Mouse (Mus musculus) gastrocnemius, postnatal 4 days (tissue): Measurements from ENCODE around the gene Ano8. TPM values are rescaled to one million over a fixed set of nuclear protein-coding genes. Genes with fewer than 3 reads are reported as not detected.
A peak's percentile ranks its signal among the peaks of the same experiment; 100 is the strongest.
"Not testable (repeated sequence)": the region's sequence is repeated elsewhere in the genome, so short reads cannot be mapped to it uniquely, and the experiment has no call there.

Experiments used
- DNase-seq, 2 experiments: peaks; one replicate each; pipeline ENCODE4 v3.0.0; 2021 to 2022; ENCODE audit warnings: low spot score in 2 of 2, mixed read lengths in 2 of 2
- long read RNA-seq, 2 experiments: library from polyadenylated mRNA; stranded (forward); transcript quantifications; one replicate each; pipeline ENCODE4 v2.0.0; 2021
- total RNA-seq, 2 experiments: library from RNA; stranded (reverse); gene quantifications; 2 replicates each; pipeline ENCODE4 v1.2.3; 2021

Ano8 gene
- total RNA-seq: 10 to 100 TPM; 20.8 to 25.3 TPM
- long read RNA-seq, experiment 1, transcript Ano8-204 (18 exons, 3,785 nt): minor isoform, 5 of 41 reads
- long read RNA-seq, experiment 1, transcript Ano8-201 (17 exons, 3,653 nt): major isoform, 15 of 41 reads
- long read RNA-seq, experiment 1, partial matches to known transcripts: 11 of 41 reads
- long read RNA-seq, experiment 1, other reads (novel, unspliced or antisense): 10 of 41 reads
- long read RNA-seq, experiment 2, transcript Ano8-204 (18 exons, 3,785 nt): minor isoform, 9 of 70 reads
- long read RNA-seq, experiment 2, transcript Ano8-201 (17 exons, 3,653 nt): major isoform, 25 of 70 reads
- long read RNA-seq, experiment 2, partial matches to known transcripts: 16 of 70 reads
- long read RNA-seq, experiment 2, other reads (novel, unspliced or antisense): 20 of 70 reads

GRCm38 (mm10) chr8:71485142-71486135 is at the start of gene Ano8:
Ano8 (minus strand) TSS chr8:71485963.
- peak; percentile 73 to 87 for DNase-seq

GRCm38 (mm10) chr8:71534263-71534810 is 48.6 kb upstream of the Ano8 start:
- DNase-seq: no peak

GRCm38 (mm10) chr8:71530735-71531467 is 45.1 kb upstream of the Ano8 start:
- DNase-seq: not testable (repeated sequence)

GRCm38 (mm10) chr8:71528362-71529073 is 42.8 kb upstream of the Ano8 start:
- no peak for DNase-seq

- DNase-seq: no peak
Measured at GRCm38 (mm10) chr8:71527162-71527870, 41.6 kb upstream of the Ano8 start.

- no peak for DNase-seq
Measured at GRCm38 (mm10) chr8:71526272-71526671, 40.5 kb upstream of the Ano8 start.

GRCm38 (mm10) chr8:71525226-71526050 is 39.7 kb upstream of the Ano8 start, which contains the start of gene Ccdc194:
Ccdc194 (minus strand) TSS chr8:71525711.
- no peak for DNase-seq

GRCm38 (mm10) chr8:71521634-71522033 is 35.9 kb upstream of the Ano8 start:
- DNase-seq: peak; percentile 96 to 97

- DNase-seq: peak in 1 of 2 experiments; percentile 64
Measured at GRCm38 (mm10) chr8:71519037-71519825, 33.5 kb upstream of the Ano8 start.

GRCm38 (mm10) chr8:71516786-71517185 is 31.0 kb upstream of the Ano8 start:
- no peak for DNase-seq

GRCm38 (mm10) chr8:71515043-71515442 is 29.3 kb upstream of the Ano8 start:
- no peak for DNase-seq

- DNase-seq: no peak
Measured at GRCm38 (mm10) chr8:71513018-71513754, 27.4 kb upstream of the Ano8 start.

GRCm38 (mm10) chr8:71511644-71512043 is 25.9 kb upstream of the Ano8 start, which contains the start of gene Plvap:
Plvap (minus strand) TSS chr8:71511752.
- DNase-seq: no peak

GRCm38 (mm10) chr8:71509316-71509715 is 23.6 kb upstream of the Ano8 start:
- DNase-seq: no peak

GRCm38 (mm10) chr8:71507589-71508104 is 21.9 kb upstream of the Ano8 start:
- peak; percentile 60 to 80 for DNase-seq

GRCm38 (mm10) chr8:71505979-71506378 is 20.2 kb upstream of the Ano8 start:
- no peak for DNase-seq

GRCm38 (mm10) chr8:71505326-71505725 is 19.6 kb upstream of the Ano8 start:
- no peak for DNase-seq
